Mouse (Mus musculus) cortical plate, adult 2 months (tissue): ENCODE results near the gene Smurf1. TPM values are rescaled to one million over a fixed set of nuclear protein-coding genes. Genes with fewer than 3 reads are reported as not detected.

Experiments used
- H3K27ac ChIP-seq: fragments of 200-500 bp; 2 replicates; pipeline ENCODE4 v1.5.1; 2012; ENCODE audit warnings: low read length, control low read depth, inconsistent platforms; ENCODE audit not compliant: insufficient read depth
- H3K4me1 ChIP-seq: fragments of 200-500 bp; 2 replicates; pipeline ENCODE4 v1.6.1; 2011; ENCODE audit warnings: low read length; ENCODE audit not compliant: control insufficient read depth, insufficient read depth
- H3K4me3 ChIP-seq: fragments of 200-500 bp; 2 replicates; pipeline ENCODE4 v1.5.1; 2011; ENCODE audit warnings: mild to moderate bottlenecking, low read length, control low read depth; ENCODE audit not compliant: insufficient read depth
- CTCF ChIP-seq: fragments of 200-500 bp; IDR thresholded peaks from 2 replicates; pipeline ENCODE4 v1.5.1; 2011; ENCODE audit warnings: mild to moderate bottlenecking, control low read depth, low read length; ENCODE audit not compliant: insufficient read depth; ENCODE audit errors: extremely low read depth
- POLR2A ChIP-seq: fragments of 200-500 bp; IDR thresholded peaks from 2 replicates; pipeline ENCODE4 v1.6.1; 2011; ENCODE audit warnings: mild to moderate bottlenecking, low read length, control low read depth; ENCODE audit not compliant: insufficient read depth; ENCODE audit errors: extremely low read depth
- polyA plus RNA-seq: library from polyadenylated mRNA; depleted of rRNA; stranded (reverse); fragments of >200 nt; gene quantifications from 2 replicates; pipeline ENCODE4 v1.2.3, GENCODE M21; 2012; rRNA removed

Smurf1 gene
- polyA plus RNA-seq, 1 experiment: 33.8 TPM

- 0 out of 2 replicates have a peak, but pooled peaks cover 2% of the 10 kb centered on the region for H3K4me1 ChIP-seq
- TF ChIP-seq POLR2A (no peak), CTCF (no peak)
- H3K4me3 ChIP-seq: no peak overlapping the region
- no peak overlapping the region for H3K27ac ChIP-seq
These were observed 137.1 kb downstream of the Smurf1 start for GRCm38 (mm10) chr5:144828365-144829102.

Other genes with a start within 250 kb of the Smurf1 start
- 117 and 126 TPM in 2 replicates for gene Tmem130, start 204.0 kb downstream of the Smurf1 start, polyA plus RNA-seq
- 159 and 160 TPM in 2 replicates for gene Trrap, start 198.1 kb downstream of the Smurf1 start, polyA plus RNA-seq
- gene Gm4871, start 66.9 kb upstream of the Smurf1 start, polyA plus RNA-seq: not detected in 2 replicates
- not detected in 2 replicates for gene 1700018F24Rik, start 77.1 kb upstream of the Smurf1 start, polyA plus RNA-seq
- 253 and 254 TPM in 2 replicates for gene Arpc1a, start 118.0 kb upstream of the Smurf1 start, polyA plus RNA-seq
- gene Kpna7, start 118.2 kb upstream of the Smurf1 start, polyA plus RNA-seq: not detected in 2 replicates
- gene Arpc1b, start 148.4 kb upstream of the Smurf1 start, polyA plus RNA-seq: 74.5 and 84.6 TPM in 2 replicates
- 74.2 and 92.2 TPM in 2 replicates for gene Pdap1, start 174.4 kb upstream of the Smurf1 start, polyA plus RNA-seq
- gene Bud31, start 174.5 kb upstream of the Smurf1 start, polyA plus RNA-seq: 104 and 105 TPM in 2 replicates
- gene Ptcd1, start 201.3 kb upstream of the Smurf1 start, polyA plus RNA-seq: 16.4 and 18.5 TPM in 2 replicates
- gene Cpsf4, start 201.4 kb upstream of the Smurf1 start, polyA plus RNA-seq: 39.1 and 43.0 TPM in 2 replicates
- 380 and 392 TPM in 2 replicates for gene Atp5j2, start 226.2 kb upstream of the Smurf1 start, polyA plus RNA-seq
- 8.5 and 9.8 TPM in 2 replicates for gene Zkscan14, start 236.0 kb upstream of the Smurf1 start, polyA plus RNA-seq
- gene Zkscan5, start 238.7 kb upstream of the Smurf1 start, polyA plus RNA-seq: 9.3 and 10.0 TPM in 2 replicates